Mouse (Mus musculus) adrenal gland, adult (tissue): ENCODE results near the gene Spryd3.
"Not testable (repeated sequence)": the region's sequence is repeated elsewhere in the genome, so short reads cannot be mapped to it uniquely, and the experiment has no call there.

ENCODE experiments used
- DNase-seq, 2 experiments: peaks; one replicate each; pipeline ENCODE4 v3.0.0; 2022 to 2023; ENCODE audit warnings: low spot score in 1 of 2; ENCODE audit not compliant: inconsistent age in 2 of 2

Gene Spryd3

GRCm38 (mm10) chr15:102136129-102136758 lies at the start of gene Spryd3:
TSS of gene Spryd3 (minus strand) at chr15:102136234.
- peak; percentile 98 to 100 for DNase-seq

GRCm38 (mm10) chr15:102183076-102183475 lies 47.0 kb upstream of the Spryd3 start:
- DNase-seq = no peak

DNA sequence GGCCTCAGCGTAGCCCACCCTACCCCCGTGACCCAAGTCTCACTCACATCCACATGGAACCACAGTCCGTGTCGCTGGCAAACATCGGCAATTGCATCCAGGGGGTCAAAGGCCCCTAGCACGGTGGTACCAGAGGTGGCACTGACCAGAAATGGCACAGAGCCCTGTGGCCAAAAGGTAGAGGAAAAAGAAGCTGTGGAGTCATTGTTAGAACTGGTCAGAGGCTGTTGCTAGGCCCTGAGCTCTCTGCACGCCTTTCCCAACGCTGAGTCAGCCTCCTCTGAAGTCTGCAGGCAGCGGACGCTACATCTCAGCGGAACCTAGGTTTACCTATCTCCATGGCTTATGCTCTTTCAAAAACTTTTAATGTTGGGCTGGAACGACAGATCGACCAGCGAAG lies 43.9 kb upstream of the Spryd3 start:
- DNase-seq = no peak

GRCm38 (mm10) chr15:102179106-102179505 lies 43.1 kb upstream of the Spryd3 start:
- DNase-seq = no peak

DNA sequence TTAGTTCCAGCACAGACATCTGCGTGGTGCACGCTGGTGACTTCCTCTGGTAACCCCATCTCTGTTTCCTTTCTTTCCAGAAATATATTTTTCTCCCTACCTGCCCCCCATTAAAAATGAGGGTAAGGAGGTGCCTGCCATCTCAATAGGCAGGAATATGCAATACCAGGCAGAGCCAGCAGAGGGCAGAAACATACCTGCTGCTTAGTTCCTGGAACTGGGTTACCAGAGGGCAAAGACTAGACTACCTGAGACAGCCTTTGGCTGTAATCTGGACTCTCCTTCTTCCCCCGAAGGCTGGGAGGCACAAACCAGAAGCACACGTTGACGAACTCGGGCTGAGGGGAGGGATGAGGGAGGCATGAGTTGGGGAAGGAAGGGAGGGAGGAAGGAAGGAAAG lies 42.2 kb upstream of the Spryd3 start:
- peak; percentile 77 to 94 for DNase-seq

- DNase-seq = peak; percentile 38 to 67
These were observed 41.4 kb upstream of the Spryd3 start for GRCm38 (mm10) chr15:102177417-102177816.

- peak in 1 of 2 experiments; percentile 67 for DNase-seq
These were observed 40.7 kb upstream of the Spryd3 start for GRCm38 (mm10) chr15:102176571-102177316.

- DNase-seq = peak in 1 of 2 experiments; percentile 65
These were observed 39.8 kb upstream of the Spryd3 start for GRCm38 (mm10) chr15:102175736-102176319.

- DNase-seq = no peak
These were observed 37.5 kb upstream of the Spryd3 start for GRCm38 (mm10) chr15:102173581-102173980.

DNA sequence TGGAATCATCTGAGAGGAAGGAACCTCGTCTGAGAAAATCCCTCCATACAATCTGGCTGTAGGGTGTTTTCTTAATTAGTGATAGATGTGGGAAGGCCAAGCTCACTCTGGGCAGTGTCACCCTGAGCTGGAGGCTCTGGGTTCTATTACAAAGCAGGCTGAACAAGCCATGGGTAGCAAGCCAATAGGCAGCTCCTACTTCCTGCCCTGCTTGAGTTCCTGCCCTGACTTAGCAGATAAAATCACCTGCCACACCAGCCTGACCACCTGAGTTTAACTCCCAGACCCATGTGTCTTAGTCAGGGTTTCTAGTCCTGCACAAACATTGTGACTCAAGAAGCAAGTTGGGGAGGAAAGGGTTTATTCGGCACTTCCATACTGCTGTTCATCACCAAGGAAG lies 33.0 kb upstream of the Spryd3 start:
- DNase-seq = no peak

DNA sequence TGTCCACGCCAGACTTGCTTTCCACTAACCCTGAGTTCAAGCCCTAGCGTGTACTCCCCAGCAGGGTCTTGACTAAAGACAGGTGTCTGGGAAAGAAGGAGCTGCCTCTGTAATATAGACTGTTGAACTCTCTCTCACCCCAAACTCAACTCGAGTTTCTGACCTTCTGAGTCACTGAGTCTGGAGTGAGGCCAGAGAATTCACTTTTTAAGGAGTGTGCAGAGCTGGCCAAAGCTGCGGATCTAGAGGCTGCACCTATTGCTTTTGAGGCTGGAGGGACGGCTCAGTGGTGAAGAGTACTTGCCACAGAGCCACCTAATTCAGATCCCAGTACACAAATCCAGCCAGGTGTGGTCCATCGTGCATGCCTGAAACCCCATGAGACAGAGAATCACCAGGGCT lies 31.6 kb upstream of the Spryd3 start:
- peak; percentile 72 to 92 for DNase-seq

DNA sequence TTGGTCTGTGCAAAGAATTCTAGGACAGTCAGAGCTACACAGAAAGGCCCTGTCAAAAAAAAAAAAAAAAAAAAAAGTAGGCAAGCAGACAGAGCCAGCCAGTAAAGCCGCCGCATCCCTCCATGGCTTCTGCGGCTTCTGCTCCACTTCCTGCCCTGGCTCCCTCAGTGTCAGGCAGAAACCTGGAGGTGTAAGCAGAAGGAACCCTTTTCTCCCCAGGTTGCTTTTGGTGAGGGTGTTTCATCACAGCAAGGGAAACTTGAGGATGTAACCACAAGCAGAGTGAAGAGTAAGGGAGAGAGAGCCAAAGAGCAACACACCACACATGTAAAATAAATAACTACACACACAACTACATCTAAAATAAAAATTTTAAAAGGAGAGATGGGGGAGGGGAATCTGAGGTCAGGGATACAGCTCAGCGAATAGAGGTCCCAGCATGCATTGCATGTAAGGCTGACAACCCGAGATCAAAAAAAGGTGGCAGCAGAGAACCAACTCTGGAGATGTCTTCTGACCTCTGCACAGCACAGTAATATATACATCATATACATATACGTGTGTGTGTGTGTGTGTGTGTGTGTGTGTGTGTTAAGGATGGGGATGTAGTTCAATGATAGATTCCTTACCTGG lies 29.6 kb upstream of the Spryd3 start:
- no peak for DNase-seq

DNA sequence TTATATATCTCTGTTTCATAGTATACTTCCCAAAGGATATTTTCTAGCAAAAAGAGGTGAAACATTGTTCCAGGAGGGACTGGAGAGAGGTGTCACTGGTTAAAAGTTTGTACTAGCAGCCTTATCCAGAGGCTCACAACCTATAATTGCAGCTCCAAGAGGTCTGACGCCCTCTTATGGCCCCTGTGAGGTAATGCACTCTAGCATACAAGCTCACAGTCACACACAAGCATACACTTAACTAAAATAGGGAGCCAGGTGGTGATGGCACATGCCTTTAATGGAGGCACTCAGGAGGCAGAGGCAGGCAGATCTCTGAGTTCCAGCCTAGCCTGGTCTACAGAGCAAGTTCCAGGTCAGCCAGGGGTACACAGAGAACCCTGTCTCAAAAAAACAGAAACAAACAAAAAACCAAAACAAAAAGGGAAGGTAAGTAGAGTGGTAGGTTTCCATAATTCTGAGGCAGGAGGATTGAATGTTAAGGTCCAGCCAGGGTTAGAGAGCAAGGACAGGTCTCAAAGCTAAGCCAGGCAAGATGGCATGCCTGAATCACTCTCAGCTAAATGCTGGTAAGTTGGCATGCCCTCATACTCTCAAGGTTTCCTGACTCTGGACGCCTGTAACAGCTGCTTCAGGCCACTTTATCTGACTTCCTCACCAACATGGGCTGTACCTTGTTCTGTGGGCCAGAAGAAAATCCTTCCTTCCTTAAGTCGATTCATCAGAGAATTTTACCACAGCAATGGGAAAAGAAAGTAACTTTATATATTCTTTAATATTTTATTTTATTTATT lies 28.1 kb upstream of the Spryd3 start:
- DNase-seq = peak in 1 of 2 experiments; percentile 77

- DNase-seq = no peak
These were observed 24.5 kb upstream of the Spryd3 start for GRCm38 (mm10) chr15:102160415-102161060.

DNA sequence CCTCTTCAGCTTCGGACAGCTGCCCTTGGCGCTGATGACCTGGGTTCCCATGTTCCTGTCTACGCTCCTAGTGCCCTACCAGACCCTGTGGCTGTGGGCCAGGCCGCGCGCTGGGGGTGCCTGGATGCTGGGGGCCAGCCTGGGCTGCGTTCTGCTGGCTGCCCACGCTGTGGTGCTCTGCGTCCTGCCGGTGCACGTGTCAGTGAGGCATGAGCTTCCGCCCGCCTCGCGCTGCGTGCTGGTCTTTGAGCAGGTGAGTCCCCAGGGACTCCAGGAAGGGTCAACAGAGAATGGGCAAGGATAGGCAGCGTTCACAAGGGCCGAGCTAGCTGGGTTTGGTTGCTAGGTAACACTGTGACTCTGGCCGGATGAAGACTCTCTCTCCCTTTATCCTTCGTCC lies 20.8 kb upstream of the Spryd3 start:
- no peak for DNase-seq

DNA sequence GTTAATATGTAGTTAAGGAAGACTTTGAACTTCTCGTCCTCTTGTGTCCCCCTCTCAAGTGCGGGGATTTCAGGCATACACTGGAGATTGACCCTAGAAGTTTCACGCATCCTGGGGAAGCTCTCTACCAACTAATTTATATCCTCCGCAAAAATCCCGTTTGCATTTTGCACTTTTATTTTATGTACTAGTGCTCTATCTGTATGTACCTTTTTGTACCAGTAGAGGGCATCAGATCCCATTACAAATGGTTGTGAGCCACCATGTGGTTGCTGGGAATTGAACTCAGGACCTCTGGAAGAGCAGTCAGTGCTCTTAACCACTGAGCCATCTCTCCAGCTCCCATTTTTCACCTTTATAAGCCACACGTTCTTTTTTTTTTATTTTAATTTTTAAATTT lies 19.0 kb upstream of the Spryd3 start:
- DNase-seq = not testable (repeated sequence)

GRCm38 (mm10) chr15:102152646-102153045 lies 16.6 kb upstream of the Spryd3 start:
- DNase-seq = no peak

- DNase-seq = peak in 1 of 2 experiments; percentile 69
These were observed 14.5 kb upstream of the Spryd3 start, which contains the start of gene Soat2 for GRCm38 (mm10) chr15:102150301-102151135. TSS of gene Soat2 (plus strand) at chr15:102150526.

GRCm38 (mm10) chr15:102149561-102149960 lies 13.5 kb upstream of the Spryd3 start:
- DNase-seq = no peak
